Mouse (Mus musculus): ENCODE results near the gene Serpini1. TPM values are rescaled to one million over a fixed set of nuclear protein-coding genes. Genes with fewer than 3 reads are reported as not detected.

Gene Serpini1
- polyA plus RNA-seq, 2 experiments: 0.11 to 0.50 TPM

- H3K4me2 ChIP-seq (ENCODE audit: low read depth): peak overlapping the region; percentile 39
- 29% methylated on average over 3 of the region's 3 CpGs for WGBS (ENCODE audit: insufficient replicate concordance)
Measured at GRCm38 (mm10) chr3:75534045-75534834, 23.1 kb upstream of the Serpini1 start.

GRCm38 (mm10) chr3:75541259-75541658 is 16.1 kb upstream of the Serpini1 start:
- Histone ChIP-seq H3K27ac (no peak overlapping the region), H3K9ac (replicated peaks) (no peak overlapping the region), H3K4me2 (ENCODE audit: low read depth) (no peak overlapping the region), H3K4me1 (replicated peaks; ENCODE audit: control insufficient read depth in 2 of 2, insufficient read depth in 2 of 2, low read length in 1 of 2) (peaks cover 12 to 17% of the 10 kb centered on the region in 2 experiments), H3K9me3 (ENCODE audit: control insufficient read depth, low read length) (no peaks in the 10 kb centered on the region), H3K4me3 (ENCODE audit: insufficient read depth in 1 of 2, low read depth in 2 of 2, low read length in 2 of 2) (no peak overlapping the region), H3K36me3 (replicated peaks; ENCODE audit: control insufficient read depth, insufficient read depth, low read depth) (peaks cover 5% of the 10 kb centered on the region), H3K27me3 (ENCODE audit: control insufficient read depth, insufficient read depth, low read length) (no peaks in the 10 kb centered on the region)
- TF ChIP-seq EP300 (IDR thresholded peaks at IDR 0.05; ENCODE audit: low read depth) (no peak), CTCF (IDR thresholded peaks at IDR 0.05; ENCODE audit: low read depth) (no peak)
- ATAC-seq (ENCODE audit: insufficient read depth) (no peak), DNase-seq (ENCODE audit: low read depth in 3 of 3, low spot score in 3 of 3) (no peak)
- WGBS (ENCODE audit: insufficient replicate concordance): 48% methylated on average over 4 of the region's 4 CpGs

More at GRCm38 (mm10) chr3:75534045-75534834, 23.1 kb upstream of the Serpini1 start:
- Histone ChIP-seq H3K27ac (no peak overlapping the region; the same call in 1 of the 2 replicates), H3K27me3 (ENCODE audit: control insufficient read depth, insufficient read depth, low read length) (no peaks in the 10 kb centered on the region), H3K4me3 (ENCODE audit: insufficient read depth in 1 of 2, low read depth in 2 of 2, low read length in 2 of 2) (no peak overlapping the region), H3K9ac (replicated peaks) (0 out of 2 replicates have a peak overlapping the region, but pooled peaks have one; percentile 18), H3K36me3 (replicated peaks; ENCODE audit: control insufficient read depth, insufficient read depth, low read depth) (peaks cover 2% of the 10 kb centered on the region), H3K4me1 (replicated peaks; ENCODE audit: control insufficient read depth in 2 of 2, insufficient read depth in 2 of 2, low read length in 1 of 2) (peaks cover 7 to 11% of the 10 kb centered on the region in 2 experiments), H3K9me3 (ENCODE audit: control insufficient read depth, low read length) (no peaks in the 10 kb centered on the region)
- ATAC-seq (ENCODE audit: insufficient read depth): peak; percentile 90
- no peak for TF ChIP-seq EP300 (IDR thresholded peaks at IDR 0.05; ENCODE audit: low read depth)
- peak; percentile 23 to 38 (median 36) for DNase-seq (ENCODE audit: low read depth in 3 of 3, low spot score in 3 of 3)

GRCm38 (mm10) chr3:75542852-75543251 is 14.5 kb upstream of the Serpini1 start:
- no peaks in the 10 kb centered on the region for H3K9me3 ChIP-seq (ENCODE audit: control insufficient read depth, low read length)
- no peak overlapping the region for H3K4me3 ChIP-seq (ENCODE audit: insufficient read depth in 1 of 2, low read depth in 2 of 2, low read length in 2 of 2)
- ATAC-seq (ENCODE audit: insufficient read depth): peak; percentile 74
- no peak overlapping the region for H3K27ac ChIP-seq
- peaks cover 12 to 17% of the 10 kb centered on the region in 2 experiments for H3K4me1 ChIP-seq (replicated peaks; ENCODE audit: control insufficient read depth in 2 of 2, insufficient read depth in 2 of 2, low read length in 1 of 2)
- peaks cover 5% of the 10 kb centered on the region for H3K36me3 ChIP-seq (replicated peaks; ENCODE audit: control insufficient read depth, insufficient read depth, low read depth)
- H3K9ac ChIP-seq (replicated peaks): peak overlapping the region; percentile 16; the same call in 1 of the 2 replicates
- TF ChIP-seq CTCF (IDR thresholded peaks at IDR 0.05; ENCODE audit: low read depth): no peak
- TF ChIP-seq EP300 (IDR thresholded peaks at IDR 0.05; ENCODE audit: low read depth): no peak
- 39% methylated on average over 3 of the region's 3 CpGs for WGBS (ENCODE audit: insufficient replicate concordance)
- no peaks in the 10 kb centered on the region for H3K27me3 ChIP-seq (ENCODE audit: control insufficient read depth, insufficient read depth, low read length)
- H3K4me2 ChIP-seq (ENCODE audit: low read depth): peak overlapping the region; percentile 18; the same call in 1 of the 2 replicates
- DNase-seq (ENCODE audit: low read depth in 3 of 3, low spot score in 3 of 3): peak in 2 of 3 experiments; percentile 40 to 47

GRCm38 (mm10) chr3:75544287-75544686 is 13.1 kb upstream of the Serpini1 start:
- Histone ChIP-seq H3K4me1 (replicated peaks; ENCODE audit: control insufficient read depth in 2 of 2, insufficient read depth in 2 of 2, low read length in 1 of 2) (peaks cover 12 to 17% of the 10 kb centered on the region in 2 experiments), H3K27ac (peak overlapping the region; percentile 13; the same call in 1 of the 2 replicates), H3K9ac (replicated peaks) (peak overlapping the region; percentile 27), H3K36me3 (replicated peaks; ENCODE audit: control insufficient read depth, insufficient read depth, low read depth) (peaks cover 3% of the 10 kb centered on the region), H3K4me2 (ENCODE audit: low read depth) (peak overlapping the region; percentile 46), H3K9me3 (ENCODE audit: control insufficient read depth, low read length) (no peaks in the 10 kb centered on the region), H3K27me3 (ENCODE audit: control insufficient read depth, insufficient read depth, low read length) (no peaks in the 10 kb centered on the region), H3K4me3 (ENCODE audit: insufficient read depth in 1 of 2, low read depth in 2 of 2, low read length in 2 of 2) (no peak overlapping the region)
- peak; percentile 65 to 79 (median 68) for DNase-seq (ENCODE audit: low read depth in 3 of 3, low spot score in 3 of 3)
- WGBS (ENCODE audit: insufficient replicate concordance): 34% methylated on average over 1 of the region's 1 CpGs
- peak; percentile 90 for ATAC-seq (ENCODE audit: insufficient read depth)
- TF ChIP-seq EP300 (IDR thresholded peaks at IDR 0.05; ENCODE audit: low read depth) (peak; percentile 82), CTCF (IDR thresholded peaks at IDR 0.05; ENCODE audit: low read depth) (no peak)

DNA sequence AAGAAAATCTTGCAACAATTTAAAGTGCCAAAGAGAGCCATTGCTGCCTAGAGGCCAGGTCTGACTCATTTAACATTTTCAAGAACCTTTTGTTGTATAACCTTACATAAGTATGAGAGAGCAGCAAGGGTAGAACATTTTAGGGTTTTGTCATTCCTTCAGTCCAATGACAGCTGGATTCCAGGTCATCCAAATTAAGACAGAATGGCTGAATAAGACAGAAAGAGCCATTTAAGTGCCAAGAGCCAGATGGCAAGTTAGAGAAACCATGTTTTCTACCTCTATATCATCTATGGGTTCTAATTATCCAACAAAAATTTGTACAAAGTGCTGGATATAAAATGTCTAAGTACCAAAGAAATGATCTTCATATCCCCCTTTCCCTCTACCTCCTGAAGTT is 6.1 kb upstream of the Serpini1 start:
- H3K9ac ChIP-seq (replicated peaks): no peak overlapping the region
- no peak overlapping the region for H3K27ac ChIP-seq
- no peaks in the 10 kb centered on the region for H3K36me3 ChIP-seq (replicated peaks; ENCODE audit: control insufficient read depth, insufficient read depth, low read depth)
- no peak overlapping the region for H3K4me2 ChIP-seq (ENCODE audit: low read depth)
- H3K27me3 ChIP-seq (ENCODE audit: control insufficient read depth, insufficient read depth, low read length): no peaks in the 10 kb centered on the region
- no peak for DNase-seq (ENCODE audit: low read depth in 3 of 3, low spot score in 3 of 3)
- ATAC-seq (ENCODE audit: insufficient read depth): no peak
- H3K4me1 ChIP-seq (replicated peaks; ENCODE audit: control insufficient read depth in 2 of 2, insufficient read depth in 2 of 2, low read length in 1 of 2): peaks cover 0 to 4% of the 10 kb centered on the region in 2 experiments; a peak in 2 of 4 replicates
- TF ChIP-seq CTCF (IDR thresholded peaks at IDR 0.05; ENCODE audit: low read depth) (no peak), EP300 (IDR thresholded peaks at IDR 0.05; ENCODE audit: low read depth) (no peak)
- H3K9me3 ChIP-seq (ENCODE audit: control insufficient read depth, low read length): no peaks in the 10 kb centered on the region
- H3K4me3 ChIP-seq (ENCODE audit: insufficient read depth in 1 of 2, low read depth in 2 of 2, low read length in 2 of 2): no peak overlapping the region
